ENCODE assay signal across 8 mouse cellular contexts in genomic region chr15:102255547-102256255, GRCm38 (mm10). TPM values are rescaled to one million over a fixed set of nuclear protein-coding genes. Genes with fewer than 3 reads are reported as not detected.
DNase-seq lines count a peak whose midpoint lies in the region; ATAC-seq and TF ChIP-seq lines count a peak whose summit lies in the region.

No protein-coding gene starts in this region.

- peaks cover 83% of the 10 kb centered on the region for H3K27me3 ChIP-seq in heart, embryonic 12.5 days (replicated peaks)
- peaks cover 49% of the 10 kb centered on the region for H3K27me3 ChIP-seq in embryonic facial prominence, embryonic 10.5 days (replicated peaks; ENCODE audit: low read depth, poor library complexity, severe bottlenecking)
- H3K27me3 ChIP-seq in kidney, adult 2 months (replicated peaks; ENCODE audit: control insufficient read depth, insufficient read depth, low read length), result no peaks in the 10 kb centered on the region
- H3K27me3 ChIP-seq in lung, postnatal 0 days (replicated peaks; ENCODE audit: insufficient read depth, low read length), result no peaks in the 10 kb centered on the region

- H3K36me3 ChIP-seq in heart, embryonic 12.5 days, result no peaks in the 10 kb centered on the region
- H3K36me3 ChIP-seq in embryonic facial prominence, embryonic 10.5 days (replicated peaks), result peaks cover 26% of the 10 kb centered on the region
- H3K36me3 ChIP-seq in kidney, adult 2 months (ENCODE audit: control insufficient read depth, insufficient read depth, low read length), result no peaks in the 10 kb centered on the region
- peaks cover 6% of the 10 kb centered on the region; the same call in 1 of the 2 replicates for H3K36me3 ChIP-seq in lung, postnatal 0 days (ENCODE audit: insufficient read depth, low read length)

- TF ChIP-seq POLR2A in kidney, adult 2 months (IDR thresholded peaks at IDR 0.05; ENCODE audit: low read depth, low read length), result no peak

- TF ChIP-seq EP300 in lung, postnatal 0 days (IDR thresholded peaks at IDR 0.05), result no peak

- H3K4me2 ChIP-seq in heart, embryonic 12.5 days, result peak overlapping the region; percentile 87
- H3K4me2 ChIP-seq in lung, postnatal 0 days (replicated peaks; ENCODE audit: low read depth, low read length), result peak overlapping the region; percentile 92

- no peak for TF ChIP-seq CTCF in kidney, adult 2 months (conservative IDR thresholded peaks at IDR 0.05; ENCODE audit: insufficient read depth, insufficient read length, low read depth, low read length)
- no peak for TF ChIP-seq CTCF in lung, postnatal 0 days (IDR thresholded peaks at IDR 0.05)

- ATAC-seq in heart, embryonic 12.5 days (ENCODE audit: insufficient number of reproducible peaks, low FRiP score), result peak; percentile 16; the same call in 1 of the 2 replicates
- peak; percentile 68 for ATAC-seq in lung, postnatal 0 days

- no peaks in the 10 kb centered on the region for H3K9me3 ChIP-seq in heart, embryonic 12.5 days (replicated peaks)
- H3K9me3 ChIP-seq in embryonic facial prominence, embryonic 10.5 days, result no peaks in the 10 kb centered on the region
- no peaks in the 10 kb centered on the region for H3K9me3 ChIP-seq in lung, postnatal 0 days (ENCODE audit: low read length)

- peaks cover 22% of the 10 kb centered on the region for H3K4me1 ChIP-seq in heart, embryonic 12.5 days (replicated peaks)
- H3K4me1 ChIP-seq in embryonic facial prominence, embryonic 10.5 days, result peaks cover 90% of the 10 kb centered on the region
- H3K4me1 ChIP-seq in kidney, adult 2 months (ENCODE audit: control insufficient read depth, insufficient read depth, low read length), result peaks cover 5% of the 10 kb centered on the region; the same call in 1 of the 2 replicates
- peaks cover 15% of the 10 kb centered on the region for H3K4me1 ChIP-seq in lung, postnatal 0 days (ENCODE audit: insufficient read depth, low read depth, low read length)

- H3K27ac ChIP-seq in heart, embryonic 12.5 days (ENCODE audit: poor library complexity, severe bottlenecking), result no peak overlapping the region; the same call in 1 of the 2 replicates
- H3K27ac ChIP-seq in embryonic facial prominence, embryonic 10.5 days (replicated peaks), result peak overlapping the region; percentile 96
- H3K27ac ChIP-seq in kidney, adult 2 months (ENCODE audit: insufficient read depth, low read depth, low read length), result peak overlapping the region; percentile 68; the same call in 1 of the 2 replicates
- peak overlapping the region; percentile 47; the same call in 1 of the 2 replicates for H3K27ac ChIP-seq in lung, postnatal 0 days (ENCODE audit: low read length)

- H3K9ac ChIP-seq in heart, embryonic 12.5 days, result no peak overlapping the region
- no peak overlapping the region for H3K9ac ChIP-seq in lung, postnatal 0 days (replicated peaks; ENCODE audit: low read depth)

- WGBS in heart, embryonic 12.5 days, result 34% methylated on average over 14 of the region's 14 CpGs
- WGBS in embryonic facial prominence, embryonic 10.5 days, result 28% methylated on average over 14 of the region's 14 CpGs
- WGBS in kidney, adult 2 months, result 52% methylated on average over 14 of the region's 14 CpGs
- 43% methylated on average over 13 of the region's 14 CpGs for WGBS in lung, postnatal 0 days

- DNase-seq in heart, adult 9 months (ENCODE audit: low spot score in 2 of 2), result no peak
- peak; percentile 72 for DNase-seq in embryonic facial prominence, embryonic 10.5 days (ENCODE audit: low spot score)
- DNase-seq in kidney, adult 2 months, result peak; percentile 58
- peak; percentile 79 for DNase-seq in lung, postnatal 0 days (ENCODE audit: low spot score)
- DNase-seq in embryo, embryonic 9.5 days (ENCODE audit: extremely low spot score), result no peak
- no peak for DNase-seq in spleen, adult 18-20 months
- DNase-seq in adrenal gland, postnatal 14 days, result no peak

- H3K4me3 ChIP-seq in heart, embryonic 12.5 days, result peak overlapping the region; percentile 64
- peak overlapping the region; percentile 81 for H3K4me3 ChIP-seq in embryonic facial prominence, embryonic 10.5 days
- H3K4me3 ChIP-seq in kidney, adult 2 months (ENCODE audit: insufficient read depth, low read depth, low read length), result peak overlapping the region; percentile 53; the same call in 1 of the 2 replicates
- 0 out of 2 replicates have a peak overlapping the region, but pooled peaks have one; percentile 69 for H3K4me3 ChIP-seq in lung, postnatal 0 days (ENCODE audit: low read depth, low read length)

RNA-seq across cellular contexts. Expression of gene Rarg, which starts 1.6 kb away (rescaled TPM):
- 12.0 TPM in 2 replicates for polyA plus RNA-seq in heart, embryonic 12.5 days (2016; fragmentation: Nextera tagmentation; extraction: Ambion mirVana)
- 77.8 and 90.2 TPM in 2 replicates for polyA plus RNA-seq in embryonic facial prominence, embryonic 10.5 days (2016; fragmentation: Nextera tagmentation; extraction: Ambion mirVana)
- polyA plus RNA-seq in kidney, adult 2 months (2012; rRNA removed), result 21.2 and 25.6 TPM in 2 replicates
- 35.8 and 40.2 TPM in 2 replicates for polyA plus RNA-seq in lung, postnatal 0 days (2015; fragmentation: Nextera tagmentation; extraction: Ambion mirVana)
- total RNA-seq in adrenal gland, postnatal 14 days (2021), result 25.5 and 27.8 TPM in 2 replicates

RNA-seq across cellular contexts. Expression of gene Gm9918, which starts 14.7 kb away (rescaled TPM):
- polyA plus RNA-seq in heart, embryonic 12.5 days (2016; fragmentation: Nextera tagmentation; extraction: Ambion mirVana), result 0.19 TPM in 1 of 2 replicates, not detected in the other
- 0.75 and 1.3 TPM in 2 replicates for polyA plus RNA-seq in embryonic facial prominence, embryonic 10.5 days (2016; fragmentation: Nextera tagmentation; extraction: Ambion mirVana)
- 0.41 TPM in 2 replicates for polyA plus RNA-seq in kidney, adult 2 months (2012; rRNA removed)
- polyA plus RNA-seq in lung, postnatal 0 days (2015; fragmentation: Nextera tagmentation; extraction: Ambion mirVana), result 0.13 and 0.36 TPM in 2 replicates
- total RNA-seq in adrenal gland, postnatal 14 days (2021), result not detected in 2 replicates

RNA-seq across cellular contexts. Expression of gene Mfsd5, which starts 23.6 kb away (rescaled TPM):
- 46.2 and 48.2 TPM in 2 replicates for polyA plus RNA-seq in heart, embryonic 12.5 days (2016; fragmentation: Nextera tagmentation; extraction: Ambion mirVana)
- polyA plus RNA-seq in embryonic facial prominence, embryonic 10.5 days (2016; fragmentation: Nextera tagmentation; extraction: Ambion mirVana), result 63.2 and 66.4 TPM in 2 replicates
- polyA plus RNA-seq in kidney, adult 2 months (2012; rRNA removed), result 66.5 and 72.1 TPM in 2 replicates
- 70.4 and 72.7 TPM in 2 replicates for polyA plus RNA-seq in lung, postnatal 0 days (2015; fragmentation: Nextera tagmentation; extraction: Ambion mirVana)
- total RNA-seq in adrenal gland, postnatal 14 days (2021), result 29.9 and 34.3 TPM in 2 replicates

RNA-seq across cellular contexts. Expression of gene Itgb7, which starts 24.0 kb away (rescaled TPM):
- 0.38 and 0.72 TPM in 2 replicates for polyA plus RNA-seq in heart, embryonic 12.5 days (2016; fragmentation: Nextera tagmentation; extraction: Ambion mirVana)
- polyA plus RNA-seq in embryonic facial prominence, embryonic 10.5 days (2016; fragmentation: Nextera tagmentation; extraction: Ambion mirVana), result 1.1 and 1.6 TPM in 2 replicates
- 2.7 and 11.1 TPM in 2 replicates for polyA plus RNA-seq in kidney, adult 2 months (2012; rRNA removed)
- polyA plus RNA-seq in lung, postnatal 0 days (2015; fragmentation: Nextera tagmentation; extraction: Ambion mirVana), result 3.6 and 4.3 TPM in 2 replicates
- 3.0 and 18.4 TPM in 2 replicates for total RNA-seq in adrenal gland, postnatal 14 days (2021)

RNA-seq across cellular contexts. Expression of gene Espl1, which starts 40.4 kb away (rescaled TPM):
- polyA plus RNA-seq in heart, embryonic 12.5 days (2016; fragmentation: Nextera tagmentation; extraction: Ambion mirVana), result 24.0 and 26.1 TPM in 2 replicates
- 55.4 and 57.6 TPM in 2 replicates for polyA plus RNA-seq in embryonic facial prominence, embryonic 10.5 days (2016; fragmentation: Nextera tagmentation; extraction: Ambion mirVana)
- polyA plus RNA-seq in kidney, adult 2 months (2012; rRNA removed), result 0.45 and 0.53 TPM in 2 replicates
- polyA plus RNA-seq in lung, postnatal 0 days (2015; fragmentation: Nextera tagmentation; extraction: Ambion mirVana), result 0.99 and 1.4 TPM in 2 replicates
- 6.6 and 10.7 TPM in 2 replicates for total RNA-seq in adrenal gland, postnatal 14 days (2021)

Comparison
In these comparisons a context has a peak if more than half of its experiments do, and no peak if none do; other contexts are left out.
1. DNase-seq: peak in embryonic facial prominence, embryonic 10.5 days (single experiment), kidney, adult 2 months (single experiment) and lung, postnatal 0 days (single experiment); none in heart, adult 9 months (0 of 2), embryo, embryonic 9.5 days (single experiment), spleen, adult 18-20 months (0 of 2) and adrenal gland, postnatal 14 days (single experiment).
2. Peak in every context shown above with its lines, with median percentiles within 50 percentile points of each other: H3K4me3 ChIP-seq.